Mouse (Mus musculus): ENCODE measurements around the gene Sh3pxd2b.

- TF ChIP-seq POLR2A (IDR thresholded peaks at IDR 0.05; ENCODE audit: borderline replicate concordance, extremely low read depth, low read depth, low read length) = no peak
- TF ChIP-seq CTCF (IDR thresholded peaks at IDR 0.05; ENCODE audit: insufficient read depth, low read length) = no peak
These were observed 5.3 kb downstream of the Sh3pxd2b start for GRCm38 (mm10) chr11:32352946-32353345.
